In genomic region chr16:94123247-94123646, GRCm38 (mm10) we compare ENCODE assay signal across 9 mouse cellular contexts. TPM values are rescaled to one million over a fixed set of nuclear protein-coding genes. Genes with fewer than 3 reads are reported as not detected.
DNase-seq lines count a peak whose midpoint lies in the region; ATAC-seq and TF ChIP-seq lines count a peak whose summit lies in the region.
"Had no signal": no experiment of that assay in that cellular context is flagged by ENCODE, and none has a peak within 500 bp of the region (broad histone marks: within the 10 kb centered on the region; RNA-seq: fewer than 3 reads in every experiment).

No protein-coding gene starts in this region.

- TF ChIP-seq CTCF in brain, embryonic 14.5 days (IDR thresholded peaks at IDR 0.05; ENCODE audit: borderline replicate concordance, extremely low read depth, insufficient read depth, insufficient read length), result no peak

- H3K27ac ChIP-seq in kidney, embryonic 15.5 days, result no peak overlapping the region
- H3K27ac ChIP-seq in intestine, embryonic 15.5 days, result no peak overlapping the region

- no peak overlapping the region for H3K9ac ChIP-seq in kidney, embryonic 15.5 days
- H3K9ac ChIP-seq in intestine, embryonic 15.5 days, result no peak overlapping the region

- peak; percentile 37 for DNase-seq in kidney, adult 11 months
- peak; percentile 63 for DNase-seq in MN1 (ENCODE audit: low spot score)
- DNase-seq in brain, embryonic 14.5 days (ENCODE audit: low read depth), result peak; percentile 86
- peak; percentile 62 for DNase-seq in kidney, postnatal 10 days
- DNase-seq in layer of hippocampus, postnatal 36 days, result no peak
- DNase-seq in thymus, postnatal 10 days (ENCODE audit: low spot score in 2 of 2), result no peak

- 83% methylated on average over 11 of the region's 11 CpGs for WGBS in kidney, embryonic 15.5 days
- WGBS in intestine, embryonic 15.5 days, result 81% methylated on average over 11 of the region's 11 CpGs

- H3K9me3 ChIP-seq in kidney, embryonic 15.5 days (replicated peaks), result no peaks in the 10 kb centered on the region
- no peaks in the 10 kb centered on the region for H3K9me3 ChIP-seq in intestine, embryonic 15.5 days

- no peak for ATAC-seq in kidney, embryonic 15.5 days (replicated peaks; ENCODE audit: low FRiP score)
- no peak for ATAC-seq in intestine, embryonic 15.5 days
- ATAC-seq: Patski had no signal

- H3K36me3 ChIP-seq in kidney, embryonic 15.5 days, result no peaks in the 10 kb centered on the region
- no peaks in the 10 kb centered on the region for H3K36me3 ChIP-seq in intestine, embryonic 15.5 days

- peaks cover 14% of the 10 kb centered on the region for H3K4me1 ChIP-seq in kidney, embryonic 15.5 days
- H3K4me1 ChIP-seq in intestine, embryonic 15.5 days (replicated peaks), result peaks cover 16% of the 10 kb centered on the region

- H3K27me3 ChIP-seq in kidney, embryonic 15.5 days, result peaks cover 83% of the 10 kb centered on the region
- H3K27me3 ChIP-seq in intestine, embryonic 15.5 days (replicated peaks), result peaks cover 36% of the 10 kb centered on the region
- H3K27me3 ChIP-seq: Patski had no signal

- no peak for TF ChIP-seq POLR2A in brain, embryonic 14.5 days (IDR thresholded peaks at IDR 0.05; ENCODE audit: borderline replicate concordance, extremely low read depth, insufficient read depth, insufficient read length, poor library complexity, severe bottlenecking)

- no peak overlapping the region for H3K4me3 ChIP-seq in kidney, embryonic 15.5 days (replicated peaks)
- H3K4me3 ChIP-seq in intestine, embryonic 15.5 days (replicated peaks), result no peak overlapping the region

- H3K4me2 ChIP-seq in kidney, embryonic 15.5 days, result no peak overlapping the region
- no peak overlapping the region for H3K4me2 ChIP-seq in intestine, embryonic 15.5 days (replicated peaks)

RNA-seq across cellular contexts. Expression of gene Sim2, which starts 38.5 kb away (rescaled TPM):
- 2.1 and 2.5 TPM in 2 replicates for polyA plus RNA-seq in kidney, embryonic 15.5 days (2015; fragmentation: Nextera tagmentation; extraction: Ambion mirVana)
- polyA plus RNA-seq in brain, embryonic 14.5 days (2012; rRNA removed), result 0.74 and 0.81 TPM in 2 replicates
- not detected in 2 replicates for polyA plus RNA-seq in intestine, embryonic 15.5 days (2015; fragmentation: Nextera tagmentation; extraction: Ambion mirVana)
- total RNA-seq in layer of hippocampus, postnatal 36 days (2021), result under 1 TPM; 0.07 to 0.33 TPM

Comparison
In these comparisons a context has a peak if more than half of its experiments do, and no peak if none do; other contexts are left out.
1. DNase-seq: peak in kidney, adult 11 months (single experiment), MN1 (single experiment), brain, embryonic 14.5 days (single experiment) and kidney, postnatal 10 days (single experiment); none in layer of hippocampus, postnatal 36 days (0 of 2) and thymus, postnatal 10 days (0 of 2).